Mouse (Mus musculus) lung, adult 2 months (tissue): ENCODE results near the gene Dennd4a.

Experiments used
- CTCF ChIP-seq: fragments of 200-500 bp; IDR thresholded peaks from 2 replicates; pipeline ENCODE4 v1.5.1; 2011; ENCODE audit warnings: mild to moderate bottlenecking, low read length, control low read depth; ENCODE audit not compliant: insufficient read depth
- POLR2A ChIP-seq: fragments of 200-500 bp; IDR thresholded peaks from 2 replicates; pipeline ENCODE4 v1.6.1; 2011; ENCODE audit warnings: low read depth, mild to moderate bottlenecking, control low read depth, low read length, borderline replicate concordance; ENCODE audit errors: extremely low read depth

- TF ChIP-seq POLR2A (no peak), CTCF (no peak)
Observed at GRCm38 (mm10) chr9:64914629-64915028, 103.5 kb downstream of the Dennd4a start.
